Mouse (Mus musculus): ENCODE results near the gene Arpin. TPM values are rescaled to one million over a fixed set of nuclear protein-coding genes. Genes with fewer than 3 reads are reported as not detected.

Gene Arpin
- polyA plus RNA-seq, 1 experiment = 2.4 TPM

DNA sequence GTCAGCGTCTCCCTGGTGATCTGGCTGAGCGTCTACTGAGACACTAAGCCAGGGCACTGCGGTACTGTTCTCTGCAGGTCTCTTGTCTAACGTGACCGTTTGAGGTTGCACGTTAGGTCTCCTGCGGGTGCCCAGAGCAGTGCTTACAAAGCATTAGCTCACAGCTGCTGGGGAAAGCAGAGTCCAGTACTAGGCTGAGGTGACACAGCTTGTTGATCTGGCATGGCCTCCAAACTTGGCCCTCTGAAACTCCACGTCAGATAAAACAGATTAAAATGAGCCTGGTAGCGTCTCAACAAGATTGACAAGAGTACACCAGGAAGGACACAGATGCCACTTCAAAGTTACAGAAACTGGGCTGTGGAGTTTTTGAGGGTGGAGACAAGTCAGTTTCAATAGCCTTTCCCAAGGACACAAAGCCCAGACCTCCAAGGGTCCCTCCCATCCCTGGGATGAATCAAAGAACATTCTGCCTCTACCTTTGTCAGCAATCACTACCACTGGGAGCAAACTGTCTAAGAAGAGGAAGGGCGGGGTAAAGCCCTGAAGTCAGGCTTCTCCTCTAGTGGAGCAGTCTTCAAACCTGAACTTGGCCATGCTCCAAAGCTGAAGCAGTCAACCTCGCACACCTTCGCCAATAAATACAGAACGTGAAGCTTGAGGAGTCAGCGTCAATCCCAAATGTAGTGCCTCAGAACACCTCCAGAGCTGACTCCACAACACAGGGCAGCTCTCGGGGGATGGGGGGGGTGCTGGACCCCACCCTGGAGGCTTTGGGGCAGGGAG is 44.5 kb downstream of the Arpin start:
- Histone ChIP-seq H3K4me3 (ENCODE audit: low read depth, low read length) (no peak overlapping the region), H3K27ac (ENCODE audit: insufficient read depth, low read length) (no peak overlapping the region), H3K4me1 (ENCODE audit: control insufficient read depth, insufficient read depth, low read length) (peaks cover 2% of the 10 kb centered on the region)

DNA sequence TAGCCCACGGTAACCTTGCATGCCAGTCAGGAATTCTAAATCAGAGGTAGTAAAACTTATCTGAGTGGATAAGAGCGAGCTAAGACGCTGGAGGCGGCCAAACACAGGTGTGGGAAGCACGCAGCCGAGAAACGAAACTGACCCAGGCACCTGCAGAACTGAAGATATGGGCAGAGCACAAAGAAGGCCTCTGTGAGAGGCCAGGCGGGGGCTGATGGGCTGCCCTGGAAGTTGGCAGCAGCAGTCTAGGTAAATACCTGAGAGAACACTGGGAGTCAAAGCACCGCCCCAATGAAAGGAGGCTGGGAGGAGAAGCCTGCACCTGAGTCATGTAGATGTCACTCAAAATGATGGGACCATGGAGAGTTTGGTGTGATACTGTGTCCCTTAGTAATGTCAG is 46.6 kb downstream of the Arpin start:
- H3K27me3 ChIP-seq (ENCODE audit: control insufficient read depth, insufficient read depth, low read length, poor library complexity, severe bottlenecking) = no peaks in the 10 kb centered on the region
- no peak overlapping the region for H3K27ac ChIP-seq (ENCODE audit: insufficient read depth, low read length)
- H3K36me3 ChIP-seq (ENCODE audit: control insufficient read depth, insufficient read depth, low read length, poor library complexity, severe bottlenecking) = no peaks in the 10 kb centered on the region
- H3K4me1 ChIP-seq (ENCODE audit: control insufficient read depth, insufficient read depth, low read length) = peaks cover 2% of the 10 kb centered on the region
- no peak overlapping the region for H3K9ac ChIP-seq (ENCODE audit: low read depth, poor library complexity, severe bottlenecking)
- TF ChIP-seq EP300 (IDR thresholded peaks at IDR 0.05; ENCODE audit: insufficient read depth, low read depth, low read length) = no peak
- no peak for TF ChIP-seq CTCF (IDR thresholded peaks at IDR 0.05; ENCODE audit: low read depth, low read length)
- TF ChIP-seq POLR2A (IDR thresholded peaks at IDR 0.05; ENCODE audit: insufficient read depth, low read length) = no peak
- no peaks in the 10 kb centered on the region for H3K9me3 ChIP-seq (replicated peaks; ENCODE audit: control insufficient read depth, insufficient read depth, low read length, poor library complexity, severe bottlenecking)
- H3K4me3 ChIP-seq (ENCODE audit: low read depth, low read length) = no peak overlapping the region

More for the DNA sequence above, 44.5 kb downstream of the Arpin start:
- Histone ChIP-seq H3K9ac (ENCODE audit: low read depth, poor library complexity, severe bottlenecking) (no peak overlapping the region), H3K9me3 (replicated peaks; ENCODE audit: control insufficient read depth, insufficient read depth, low read length, poor library complexity, severe bottlenecking) (no peaks in the 10 kb centered on the region), H3K27me3 (ENCODE audit: control insufficient read depth, insufficient read depth, low read length, poor library complexity, severe bottlenecking) (no peaks in the 10 kb centered on the region), H3K36me3 (ENCODE audit: control insufficient read depth, insufficient read depth, low read length, poor library complexity, severe bottlenecking) (peaks cover 3% of the 10 kb centered on the region; the same call in 1 of the 2 replicates)
- no peak for TF ChIP-seq EP300 (IDR thresholded peaks at IDR 0.05; ENCODE audit: insufficient read depth, low read depth, low read length)
- no peak for TF ChIP-seq POLR2A (IDR thresholded peaks at IDR 0.05; ENCODE audit: insufficient read depth, low read length)
- no peak for TF ChIP-seq CTCF (IDR thresholded peaks at IDR 0.05; ENCODE audit: low read depth, low read length)

DNA sequence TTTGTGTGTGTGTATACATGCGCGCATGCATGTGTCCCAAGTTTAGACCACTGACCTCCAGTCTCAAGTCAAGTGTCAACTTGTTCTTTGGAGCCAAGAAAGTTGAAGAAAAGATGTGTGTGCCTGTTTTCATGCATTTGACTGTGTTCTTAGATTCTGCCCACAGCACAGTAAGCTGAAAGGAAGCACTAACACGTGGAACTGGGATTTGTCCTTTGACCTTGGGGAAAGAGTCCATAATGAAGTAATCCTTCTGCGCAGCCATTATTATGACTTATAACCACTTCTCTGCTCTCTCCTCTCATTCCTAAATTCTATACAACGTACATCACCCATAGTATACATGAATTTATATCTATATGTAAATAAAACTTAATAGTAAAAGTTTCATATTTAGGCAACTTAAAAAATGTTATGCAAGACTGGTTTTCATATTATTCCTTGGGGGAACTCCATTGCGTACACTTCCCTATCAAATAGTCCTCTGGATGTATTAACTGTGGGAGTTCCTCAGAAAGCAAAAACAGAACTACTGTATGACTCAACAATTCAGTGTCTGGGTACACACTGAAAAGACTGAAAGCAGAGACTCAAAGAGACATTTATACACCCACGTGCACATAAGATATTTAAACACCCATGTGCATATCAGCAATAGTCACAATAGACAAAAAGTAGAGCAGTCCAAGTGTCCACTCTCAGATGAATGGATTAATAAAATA is 51.4 kb downstream of the Arpin start:
- H3K27ac ChIP-seq (ENCODE audit: insufficient read depth, low read length) = no peak overlapping the region
- H3K36me3 ChIP-seq (ENCODE audit: control insufficient read depth, insufficient read depth, low read length, poor library complexity, severe bottlenecking) = peaks cover 8% of the 10 kb centered on the region; the same call in 1 of the 2 replicates
- H3K27me3 ChIP-seq (ENCODE audit: control insufficient read depth, insufficient read depth, low read length, poor library complexity, severe bottlenecking) = no peaks in the 10 kb centered on the region
- H3K9me3 ChIP-seq (replicated peaks; ENCODE audit: control insufficient read depth, insufficient read depth, low read length, poor library complexity, severe bottlenecking) = no peaks in the 10 kb centered on the region
- no peaks in the 10 kb centered on the region for H3K4me1 ChIP-seq (ENCODE audit: control insufficient read depth, insufficient read depth, low read length)
- H3K4me3 ChIP-seq (ENCODE audit: low read depth, low read length) = no peak overlapping the region
- no peak for TF ChIP-seq EP300 (IDR thresholded peaks at IDR 0.05; ENCODE audit: insufficient read depth, low read depth, low read length)
- TF ChIP-seq CTCF (IDR thresholded peaks at IDR 0.05; ENCODE audit: low read depth, low read length) = no peak
- TF ChIP-seq POLR2A (IDR thresholded peaks at IDR 0.05; ENCODE audit: insufficient read depth, low read length) = no peak
- H3K9ac ChIP-seq (ENCODE audit: low read depth, poor library complexity, severe bottlenecking) = no peak overlapping the region

DNA sequence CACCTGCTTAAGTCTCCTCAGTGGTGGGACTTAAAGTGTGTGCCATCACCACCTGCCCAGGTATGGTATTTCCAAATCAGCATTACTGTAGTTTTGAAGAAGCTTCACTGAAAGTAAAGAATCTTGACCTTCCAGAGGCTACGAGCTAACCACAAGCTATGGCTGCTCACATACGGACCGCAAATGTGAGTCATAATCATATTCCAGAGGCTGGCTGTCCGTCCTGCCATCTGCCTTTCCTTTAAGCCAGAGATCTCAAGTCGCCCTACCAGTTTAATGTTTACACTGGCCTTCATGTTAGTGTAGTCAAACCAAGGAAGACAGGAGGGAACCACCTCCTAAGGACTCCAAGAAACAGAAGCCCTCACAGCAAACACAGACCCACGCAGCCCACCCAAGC is 53.3 kb downstream of the Arpin start:
- Histone ChIP-seq H3K9me3 (replicated peaks; ENCODE audit: control insufficient read depth, insufficient read depth, low read length, poor library complexity, severe bottlenecking) (no peaks in the 10 kb centered on the region), H3K9ac (ENCODE audit: low read depth, poor library complexity, severe bottlenecking) (no peak overlapping the region), H3K27me3 (ENCODE audit: control insufficient read depth, insufficient read depth, low read length, poor library complexity, severe bottlenecking) (no peaks in the 10 kb centered on the region), H3K36me3 (ENCODE audit: control insufficient read depth, insufficient read depth, low read length, poor library complexity, severe bottlenecking) (peaks cover 8% of the 10 kb centered on the region; the same call in 1 of the 2 replicates), H3K4me1 (ENCODE audit: control insufficient read depth, insufficient read depth, low read length) (no peaks in the 10 kb centered on the region), H3K27ac (ENCODE audit: insufficient read depth, low read length) (no peak overlapping the region), H3K4me3 (ENCODE audit: low read depth, low read length) (no peak overlapping the region)
- TF ChIP-seq EP300 (IDR thresholded peaks at IDR 0.05; ENCODE audit: insufficient read depth, low read depth, low read length) (no peak), CTCF (IDR thresholded peaks at IDR 0.05; ENCODE audit: low read depth, low read length) (no peak), POLR2A (IDR thresholded peaks at IDR 0.05; ENCODE audit: insufficient read depth, low read length) (no peak)

DNA sequence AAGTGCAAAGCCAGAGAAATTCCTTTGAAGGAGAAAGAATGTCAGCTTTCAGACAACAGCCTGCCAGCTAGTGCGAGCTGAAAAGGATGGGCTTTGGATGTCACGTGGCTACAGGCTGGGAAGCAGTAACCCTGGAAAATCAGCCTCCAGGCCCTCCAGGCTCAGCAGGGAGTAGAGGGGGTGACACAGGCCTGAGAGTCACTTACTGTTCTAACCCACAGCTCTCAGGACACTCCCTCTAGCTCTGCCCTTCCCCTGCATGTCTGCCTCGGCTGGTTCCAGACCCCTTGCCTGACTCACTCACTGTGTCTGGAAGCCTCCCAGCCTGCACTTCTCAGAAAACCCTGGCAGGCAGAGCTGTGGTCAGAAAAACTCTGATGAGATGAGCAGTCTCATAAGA is 54.2 kb downstream of the Arpin start:
- H3K4me1 ChIP-seq (ENCODE audit: control insufficient read depth, insufficient read depth, low read length) = no peaks in the 10 kb centered on the region
- H3K27me3 ChIP-seq (ENCODE audit: control insufficient read depth, insufficient read depth, low read length, poor library complexity, severe bottlenecking) = no peaks in the 10 kb centered on the region
- no peaks in the 10 kb centered on the region for H3K9me3 ChIP-seq (replicated peaks; ENCODE audit: control insufficient read depth, insufficient read depth, low read length, poor library complexity, severe bottlenecking)
- no peak overlapping the region for H3K9ac ChIP-seq (ENCODE audit: low read depth, poor library complexity, severe bottlenecking)
- H3K36me3 ChIP-seq (ENCODE audit: control insufficient read depth, insufficient read depth, low read length, poor library complexity, severe bottlenecking) = peaks cover 8% of the 10 kb centered on the region; the same call in 1 of the 2 replicates
- H3K4me3 ChIP-seq (ENCODE audit: low read depth, low read length) = no peak overlapping the region
- TF ChIP-seq POLR2A (IDR thresholded peaks at IDR 0.05; ENCODE audit: insufficient read depth, low read length) = no peak
- TF ChIP-seq CTCF (IDR thresholded peaks at IDR 0.05; ENCODE audit: low read depth, low read length) = no peak
- 0 out of 2 replicates have a peak, but pooled peaks have one; percentile 32 for TF ChIP-seq EP300 (IDR thresholded peaks at IDR 0.05; ENCODE audit: insufficient read depth, low read depth, low read length)
- no peak overlapping the region for H3K27ac ChIP-seq (ENCODE audit: insufficient read depth, low read length)

DNA sequence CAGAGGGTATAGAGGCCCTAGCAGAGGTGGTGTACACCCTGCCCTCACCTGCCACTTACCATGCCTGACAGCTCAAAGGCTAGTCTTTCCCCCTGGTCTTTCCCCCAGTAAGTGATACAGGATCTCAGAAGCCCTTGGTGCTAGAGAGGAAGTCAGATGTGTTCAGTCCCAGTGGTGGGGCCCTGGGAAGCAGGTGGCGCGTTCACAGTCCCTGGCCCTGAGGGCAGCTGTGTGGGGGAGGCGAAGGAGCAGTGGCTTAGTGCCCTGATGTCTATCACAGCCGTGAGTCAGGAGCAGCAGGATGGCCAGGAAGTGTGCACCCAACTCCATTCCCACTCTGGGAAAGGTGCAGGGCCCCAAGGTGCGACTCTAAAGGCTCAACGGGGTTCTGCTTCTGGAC is 55.1 kb downstream of the Arpin start:
- Histone ChIP-seq H3K4me3 (ENCODE audit: low read depth, low read length) (no peak overlapping the region), H3K36me3 (ENCODE audit: control insufficient read depth, insufficient read depth, low read length, poor library complexity, severe bottlenecking) (peaks cover 8% of the 10 kb centered on the region; the same call in 1 of the 2 replicates)
- no peak for TF ChIP-seq EP300 (IDR thresholded peaks at IDR 0.05; ENCODE audit: insufficient read depth, low read depth, low read length)
- no peak for TF ChIP-seq CTCF (IDR thresholded peaks at IDR 0.05; ENCODE audit: low read depth, low read length)
- no peak for TF ChIP-seq POLR2A (IDR thresholded peaks at IDR 0.05; ENCODE audit: insufficient read depth, low read length)

More for the DNA sequence above, 55.1 kb downstream of the Arpin start:
- Histone ChIP-seq H3K9me3 (replicated peaks; ENCODE audit: control insufficient read depth, insufficient read depth, low read length, poor library complexity, severe bottlenecking) (no peaks in the 10 kb centered on the region), H3K27ac (ENCODE audit: insufficient read depth, low read length) (no peak overlapping the region), H3K9ac (ENCODE audit: low read depth, poor library complexity, severe bottlenecking) (no peak overlapping the region), H3K4me1 (ENCODE audit: control insufficient read depth, insufficient read depth, low read length) (no peaks in the 10 kb centered on the region), H3K27me3 (ENCODE audit: control insufficient read depth, insufficient read depth, low read length, poor library complexity, severe bottlenecking) (no peaks in the 10 kb centered on the region)

All from ES-Bruce4 (cell line).